Mouse (Mus musculus) kidney, adult 2 months (tissue): ENCODE data around the gene Sbp. TPM values are rescaled to one million over a fixed set of nuclear protein-coding genes. Genes with fewer than 3 reads are reported as not detected.
"Not testable (repeated sequence)": the region's sequence is repeated elsewhere in the genome, so short reads cannot be mapped to it uniquely, and the experiment has no call there.

Experiments used
- DNase-seq: peaks from one replicate; pipeline ENCODE4 v3.0.0; 2021
- H3K27ac ChIP-seq: fragments of 200-500 bp; 2 replicates; pipeline ENCODE4 v1.5.1; 2012; ENCODE audit warnings: low read depth, low read length, control low read depth, inconsistent platforms; ENCODE audit not compliant: insufficient read depth
- H3K27me3 ChIP-seq: fragments of 200-500 bp; replicated peaks from 2 replicates; pipeline ENCODE4 v1.6.1; 2012; ENCODE audit warnings: mild to moderate bottlenecking, moderate library complexity, low read length, inconsistent platforms; ENCODE audit not compliant: control insufficient read depth, insufficient read depth
- H3K36me3 ChIP-seq: fragments of 200-500 bp; 2 replicates; pipeline ENCODE4 v1.6.1; 2012; ENCODE audit warnings: mild to moderate bottlenecking, moderate library complexity, low read length, inconsistent platforms; ENCODE audit not compliant: control insufficient read depth, insufficient read depth
- H3K4me1 ChIP-seq: fragments of 200-500 bp; 2 replicates; pipeline ENCODE4 v1.6.1; 2011; ENCODE audit warnings: low read length; ENCODE audit not compliant: control insufficient read depth, insufficient read depth
- H3K4me3 ChIP-seq: fragments of 200-500 bp; 2 replicates; pipeline ENCODE4 v1.5.1; 2011; ENCODE audit warnings: mild to moderate bottlenecking, low read depth, low read length, control low read depth; ENCODE audit not compliant: insufficient read depth
- CTCF ChIP-seq: fragments of 200-500 bp; conservative IDR thresholded peaks from 2 replicates; pipeline ENCODE4 v1.5.1; 2011; ENCODE audit warnings: low read depth, mild to moderate bottlenecking, control low read depth, low read length, moderate library complexity, mixed read lengths; ENCODE audit not compliant: insufficient read depth, insufficient read length
- POLR2A ChIP-seq: fragments of 200-500 bp; IDR thresholded peaks from one replicate; pipeline ENCODE4 v1.6.1; 2011; ENCODE audit warnings: low read depth, low read length, control low read depth
- WGBS: fragments of 180-500 bp; shearing (Covaris S2); methylation state at CpG from one replicate; pipeline ENCODE4 v1.1.7; 2018; 5-methylcytosine and 5-hydroxymethylcytosine counted together
- polyA plus RNA-seq: library from polyadenylated mRNA; depleted of rRNA; stranded (reverse); fragments of >200 nt; gene quantifications from 2 replicates; pipeline ENCODE4 v1.2.3, GENCODE M21; 2012; rRNA removed

The Sbp gene
- not detected in 2 replicates for polyA plus RNA-seq

DNA sequence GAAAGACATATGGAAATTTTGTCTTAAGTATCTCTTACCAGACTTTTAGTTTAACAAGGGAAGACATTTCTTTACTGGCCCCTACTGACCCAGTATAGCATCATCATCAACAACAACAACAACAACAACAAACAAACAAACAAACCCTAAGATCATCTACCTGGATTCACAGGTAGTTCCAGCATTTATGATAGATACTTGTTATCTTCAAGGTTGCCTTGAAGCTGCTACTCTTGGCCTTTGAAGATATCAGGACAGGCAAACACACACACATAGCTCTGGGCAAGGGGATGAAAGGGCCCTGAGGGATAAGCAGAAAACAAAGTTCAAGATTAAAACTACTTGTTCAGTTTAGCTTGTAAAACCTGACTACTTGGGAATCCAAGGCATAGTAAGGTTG is at the start of gene Sbp:
Gene Sbp, plus strand, starts transcription at position 301 of the 400 bp plus-strand sequence.
- DNase-seq, result no peak
- Histone ChIP-seq H3K27me3 (no peaks in the 10 kb centered on the region), H3K36me3 (no peaks in the 10 kb centered on the region), H3K4me1 (no peaks in the 10 kb centered on the region), H3K27ac (no peak within 1 kb of the TSS), H3K4me3 (no peak within 1 kb of the TSS)
- no peak for TF ChIP-seq POLR2A
- TF ChIP-seq CTCF, result no peak

- H3K4me3 ChIP-seq, H3K4me1 ChIP-seq: not testable (repeated sequence)
- WGBS, result 75% methylated on average over 4 of the region's 4 CpGs
Measured at GRCm38 (mm10) chr17:23917158-23917557, 24.3 kb upstream of the Sbp start, which contains the start of gene Dcpp3. TSS of gene Dcpp3 (plus strand) at chr17:23917458.

DNA sequence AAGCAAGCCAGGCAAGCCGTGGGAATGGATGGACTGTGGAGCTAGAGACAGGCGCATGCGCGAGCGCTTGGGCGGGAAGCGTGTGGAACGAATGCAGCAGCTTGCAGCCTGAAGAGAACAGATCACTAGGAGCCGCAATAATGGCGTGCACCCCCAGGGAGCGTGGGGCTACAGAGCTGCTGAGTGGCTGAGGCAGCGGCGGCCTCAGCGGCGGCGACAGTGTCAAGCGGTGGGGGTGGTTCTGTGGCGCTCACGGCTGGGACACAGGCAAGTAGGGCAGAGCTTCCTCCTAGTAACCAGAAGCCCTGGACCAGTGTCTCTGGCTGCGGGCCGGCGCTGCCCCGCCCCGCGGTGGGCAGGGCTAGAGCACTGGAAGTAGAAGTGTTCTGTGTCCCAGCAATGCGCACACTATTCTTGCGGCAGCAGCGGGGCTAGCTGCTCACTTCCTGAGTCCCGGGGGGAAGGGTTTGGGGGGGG is 16.9 kb upstream of the Sbp start:
- H3K36me3 ChIP-seq, result no peaks in the 10 kb centered on the region
- H3K27ac ChIP-seq, result no peak overlapping the region
- H3K4me1 ChIP-seq, result no peaks in the 10 kb centered on the region
- WGBS, result 0% methylated on average over 29 of the region's 29 CpGs
- peak; percentile 97 for DNase-seq
- peak overlapping the region; percentile 93 for H3K4me3 ChIP-seq
- TF ChIP-seq CTCF (no peak), POLR2A (peak; percentile 53)
- no peaks in the 10 kb centered on the region for H3K27me3 ChIP-seq

More at GRCm38 (mm10) chr17:23917158-23917557, 24.3 kb upstream of the Sbp start, which contains the start of gene Dcpp3:
- DNase-seq, H3K27me3 ChIP-seq, H3K36me3 ChIP-seq, H3K27ac ChIP-seq: not testable (repeated sequence)

GRCm38 (mm10) chr17:23925090-23925493 is 16.4 kb upstream of the Sbp start:
- DNase-seq, result peak; percentile 62
- TF ChIP-seq CTCF, result no peak
- TF ChIP-seq POLR2A, result no peak
- H3K4me3 ChIP-seq, result peak overlapping the region; percentile 93
- no peaks in the 10 kb centered on the region for H3K27me3 ChIP-seq
- no peaks in the 10 kb centered on the region for H3K4me1 ChIP-seq
- peak overlapping the region; percentile 14 for H3K27ac ChIP-seq
- under 1% methylated on average over 14 of the region's 14 CpGs for WGBS
- no peaks in the 10 kb centered on the region for H3K36me3 ChIP-seq

DNA sequence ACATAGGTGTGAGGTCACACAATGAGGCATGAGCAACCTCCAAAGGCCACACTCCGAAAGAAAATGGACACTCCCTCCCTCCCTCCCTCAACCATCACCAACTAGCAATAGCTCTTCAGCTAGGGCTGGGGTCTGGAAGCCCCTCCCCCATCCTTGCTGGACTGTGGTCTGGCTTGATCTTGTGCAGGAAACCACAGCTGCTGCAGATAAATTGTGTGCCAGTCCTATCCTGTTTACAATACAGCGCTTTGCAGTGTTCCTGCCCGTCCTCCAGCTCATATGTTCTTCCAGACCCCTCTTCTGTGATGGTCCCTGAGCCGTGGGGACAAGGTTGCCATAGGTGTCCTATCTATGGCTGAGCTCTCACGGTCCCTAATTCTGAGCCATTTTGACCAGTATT is 10.3 kb upstream of the Sbp start:
- H3K27me3 ChIP-seq, result no peaks in the 10 kb centered on the region
- TF ChIP-seq POLR2A, result no peak
- no peak for TF ChIP-seq CTCF
- 83% methylated on average over 5 of the region's 5 CpGs for WGBS

DNA sequence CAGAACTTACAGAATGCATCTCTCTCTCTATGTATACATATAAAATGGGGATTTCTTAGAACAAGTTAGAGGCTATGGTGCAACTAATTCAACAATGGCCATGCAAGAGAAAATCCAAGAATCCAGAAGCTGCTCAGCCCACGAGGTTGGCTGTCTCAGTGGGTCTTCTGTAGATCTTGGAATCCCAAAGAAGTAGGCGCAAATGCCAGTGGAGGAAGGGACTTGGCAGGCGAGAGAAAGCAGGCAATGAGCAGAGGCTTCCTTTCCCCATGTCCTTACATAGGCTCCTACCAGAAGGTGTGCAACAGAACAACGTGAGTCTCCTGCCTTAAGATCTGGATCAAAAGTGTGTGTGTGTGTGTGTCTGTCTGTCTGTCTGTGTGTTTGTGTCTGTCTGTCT is 6.0 kb downstream of the Sbp start:
- H3K4me3 ChIP-seq, H3K4me1 ChIP-seq, H3K36me3 ChIP-seq, H3K27me3 ChIP-seq, DNase-seq, H3K27ac ChIP-seq: not testable (repeated sequence)
- 77% methylated on average over 4 of the region's 4 CpGs for WGBS

More for the DNA sequence above, 10.3 kb upstream of the Sbp start:
- Histone ChIP-seq H3K4me3 (no peak overlapping the region), H3K36me3 (no peaks in the 10 kb centered on the region), H3K27ac (no peak overlapping the region), H3K4me1 (no peaks in the 10 kb centered on the region)
- DNase-seq, result no peak

DNA sequence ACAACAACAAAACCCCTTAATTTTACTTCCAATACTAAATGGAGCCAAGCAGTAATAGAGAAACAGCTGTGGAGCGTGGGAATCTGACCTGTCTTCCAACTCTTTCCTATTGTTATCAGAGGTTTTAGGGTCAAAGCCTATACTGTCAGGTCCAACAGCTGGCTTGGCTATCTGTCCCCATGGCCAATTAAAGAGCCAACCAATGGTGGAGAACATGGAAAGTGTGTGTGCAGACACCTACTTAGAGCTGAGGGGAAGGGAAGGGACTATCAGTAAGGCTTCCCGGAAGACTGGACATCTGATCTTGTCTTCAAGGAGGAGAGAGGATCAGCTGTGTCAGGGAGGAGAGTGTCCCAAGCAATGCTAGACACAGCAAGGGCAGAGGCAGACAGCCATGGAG is 7.6 kb downstream of the Sbp start:
- Histone ChIP-seq H3K4me3 (no peak overlapping the region), H3K4me1 (no peaks in the 10 kb centered on the region), H3K27ac (no peak overlapping the region), H3K27me3 (no peaks in the 10 kb centered on the region), H3K36me3 (no peaks in the 10 kb centered on the region)
- WGBS, result 74% methylated on average over 2 of the region's 2 CpGs
- no peak for DNase-seq
- TF ChIP-seq POLR2A, result no peak
- TF ChIP-seq CTCF, result no peak

GRCm38 (mm10) chr17:23950828-23951227 is 9.4 kb downstream of the Sbp start:
- not testable (repeated sequence) for DNase-seq, H3K4me1 ChIP-seq, H3K4me3 ChIP-seq, H3K27me3 ChIP-seq, H3K27ac ChIP-seq, H3K36me3 ChIP-seq
- 81% methylated on average over 4 of the region's 4 CpGs for WGBS
